Mouse (Mus musculus) small intestine, adult 2 months (tissue): ENCODE results near the gene C1s1. TPM values are rescaled to one million over a fixed set of nuclear protein-coding genes. Genes with fewer than 3 reads are reported as not detected.

Experiments
- H3K27ac ChIP-seq: fragments of 200-500 bp; 2 replicates; pipeline ENCODE4 v1.5.1; 2012; ENCODE audit warnings: low read depth, low read length, control low read depth, inconsistent platforms; ENCODE audit not compliant: insufficient read depth
- H3K27me3 ChIP-seq: fragments of 200-500 bp; 2 replicates; pipeline ENCODE4 v1.6.1; 2012; ENCODE audit warnings: mild to moderate bottlenecking, moderate library complexity, low read length, inconsistent platforms; ENCODE audit not compliant: control insufficient read depth, insufficient read depth
- H3K36me3 ChIP-seq: fragments of 200-500 bp; 2 replicates; pipeline ENCODE4 v1.6.1; 2012; ENCODE audit warnings: mild to moderate bottlenecking, low read length, control low read depth, inconsistent platforms; ENCODE audit not compliant: control insufficient read depth, insufficient read depth
- H3K4me1 ChIP-seq: fragments of 200-500 bp; 2 replicates; pipeline ENCODE4 v1.6.1; 2012; ENCODE audit warnings: low read length, inconsistent platforms, mixed read lengths; ENCODE audit not compliant: control insufficient read depth, insufficient read depth, insufficient read length
- H3K4me3 ChIP-seq: fragments of 200-500 bp; 2 replicates; pipeline ENCODE4 v1.5.1; 2012; ENCODE audit warnings: low read depth, mild to moderate bottlenecking, control low read depth, inconsistent platforms, low read length, moderate library complexity
- CTCF ChIP-seq: fragments of 200-500 bp; IDR thresholded peaks from 2 replicates; pipeline ENCODE4 v1.5.1; 2012; ENCODE audit warnings: low read depth, mild to moderate bottlenecking, control low read depth, inconsistent platforms, low read length, moderate library complexity, mixed read lengths; ENCODE audit not compliant: insufficient replicate concordance, insufficient read length; ENCODE audit errors: extremely low read depth
- POLR2A ChIP-seq: fragments of 200-500 bp; IDR thresholded peaks from 2 replicates; pipeline ENCODE4 v1.6.1; 2012; ENCODE audit warnings: low read depth, mild to moderate bottlenecking, control low read depth, inconsistent platforms, low read length, moderate library complexity
- WGBS: fragments of 180-500 bp; shearing (Covaris S2); methylation state at CpG from one replicate; pipeline ENCODE4 v1.1.7; 2018; 5-methylcytosine and 5-hydroxymethylcytosine counted together
- polyA plus RNA-seq: library from polyadenylated mRNA; depleted of rRNA; stranded (reverse); fragments of >200 nt; gene quantifications from 2 replicates; pipeline ENCODE4 v1.2.3, GENCODE M21; 2012

Gene C1s1
- polyA plus RNA-seq, 1 experiment: 9.3 TPM

DNA sequence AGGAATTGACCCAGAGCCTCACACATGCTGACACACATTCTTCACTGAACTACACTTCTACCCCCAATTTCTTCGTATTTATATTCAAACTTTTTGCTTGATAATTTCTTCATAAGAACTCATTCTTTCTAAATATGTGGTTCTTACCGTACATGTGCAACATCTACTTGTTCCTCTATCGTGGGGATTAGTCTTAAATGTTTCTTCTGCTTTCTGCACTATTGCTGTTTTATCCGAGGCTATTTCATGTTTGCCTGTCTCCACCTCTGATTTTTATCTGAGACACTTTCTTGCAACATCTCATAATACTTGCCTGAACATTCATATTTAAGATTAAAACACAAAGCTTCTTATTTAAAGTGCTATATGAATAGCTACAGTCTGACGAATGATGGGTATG is 46.1 kb downstream of the C1s1 start:
- Histone ChIP-seq H3K36me3 (no peaks in the 10 kb centered on the region), H3K4me1 (peaks cover 8% of the 10 kb centered on the region; the same call in 1 of the 2 replicates), H3K4me3 (no peak overlapping the region), H3K27ac (no peak overlapping the region), H3K27me3 (no peaks in the 10 kb centered on the region)
- 88% methylated on average over 5 of the region's 5 CpGs for WGBS
- TF ChIP-seq CTCF: no peak
- no peak for TF ChIP-seq POLR2A

DNA sequence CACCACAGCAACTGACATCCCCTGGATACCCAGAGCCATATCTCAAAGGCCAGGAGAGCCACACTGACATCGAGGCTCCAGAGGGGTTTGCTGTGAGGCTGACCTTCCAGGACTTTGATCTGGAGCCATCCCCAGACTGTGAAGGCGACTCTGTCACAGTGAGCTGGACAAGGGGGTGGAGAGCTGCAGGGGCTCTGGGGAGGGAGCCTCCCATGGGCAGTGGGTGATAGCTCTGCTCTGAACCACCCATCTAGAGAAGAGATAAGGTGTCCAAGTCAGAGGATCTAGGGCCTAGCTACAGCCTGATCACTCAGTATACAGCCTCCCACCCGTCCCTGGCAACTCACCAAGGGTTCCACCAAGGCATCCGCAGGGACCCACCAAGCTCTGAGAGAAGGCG is 48.3 kb downstream of the C1s1 start:
- Histone ChIP-seq H3K4me3 (no peak overlapping the region), H3K4me1 (peaks cover 5% of the 10 kb centered on the region; the same call in 1 of the 2 replicates), H3K27ac (peak overlapping the region; percentile 60), H3K36me3 (no peaks in the 10 kb centered on the region), H3K27me3 (no peaks in the 10 kb centered on the region)
- TF ChIP-seq CTCF (no peak), POLR2A (no peak)
- WGBS: 72% methylated on average over 5 of the region's 5 CpGs

DNA sequence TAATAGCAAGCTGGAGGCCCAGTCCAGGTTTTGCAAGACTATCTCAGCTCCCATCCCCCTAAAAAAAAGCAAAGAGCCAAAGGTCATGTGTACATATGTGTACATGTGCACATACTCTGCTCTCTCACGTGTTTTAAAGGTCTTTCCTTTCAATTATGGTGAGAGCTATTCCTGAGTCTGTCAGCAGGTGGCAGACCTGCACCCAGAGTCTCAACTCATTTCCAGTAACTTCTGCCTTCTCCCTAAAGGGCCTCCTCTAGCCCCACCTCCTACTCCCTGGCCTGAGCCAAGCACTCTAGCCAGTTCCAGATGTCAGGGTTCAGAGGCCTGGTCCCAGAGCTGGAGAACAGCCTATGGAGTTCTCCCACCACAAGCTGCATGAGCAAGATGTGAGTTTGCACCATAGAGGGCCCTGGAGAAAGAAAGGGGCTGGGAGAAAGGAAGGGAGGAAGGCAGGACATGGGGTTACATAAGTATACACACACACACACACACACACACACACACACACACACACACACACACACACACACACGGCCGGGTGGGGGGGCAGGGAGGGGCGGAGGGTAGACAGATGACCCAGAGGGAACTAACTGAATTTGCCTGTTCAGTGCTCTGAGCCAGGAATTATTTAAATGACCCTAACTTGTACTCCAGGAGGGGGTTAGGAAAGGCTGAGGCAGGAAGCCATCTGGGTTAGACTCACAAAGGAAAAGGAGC is 49.2 kb downstream of the C1s1 start, which contains the start of gene C1rl:
Gene C1rl (plus strand): TSS at position 272 of the 720 bp plus-strand sequence.
- Histone ChIP-seq H3K36me3 (no peaks in the 10 kb centered on the region), H3K27ac (peak within 1 kb of the TSS; percentile 60), H3K4me1 (peaks cover 6% of the 10 kb centered on the region), H3K4me3 (no peak within 1 kb of the TSS), H3K27me3 (no peaks in the 10 kb centered on the region)
- WGBS: 11% methylated on average over 4 of the region's 4 CpGs
- peak; percentile 60; the same call in 1 of the 2 replicates for TF ChIP-seq CTCF
- peak; percentile 31; the same call in 1 of the 2 replicates for TF ChIP-seq POLR2A

DNA sequence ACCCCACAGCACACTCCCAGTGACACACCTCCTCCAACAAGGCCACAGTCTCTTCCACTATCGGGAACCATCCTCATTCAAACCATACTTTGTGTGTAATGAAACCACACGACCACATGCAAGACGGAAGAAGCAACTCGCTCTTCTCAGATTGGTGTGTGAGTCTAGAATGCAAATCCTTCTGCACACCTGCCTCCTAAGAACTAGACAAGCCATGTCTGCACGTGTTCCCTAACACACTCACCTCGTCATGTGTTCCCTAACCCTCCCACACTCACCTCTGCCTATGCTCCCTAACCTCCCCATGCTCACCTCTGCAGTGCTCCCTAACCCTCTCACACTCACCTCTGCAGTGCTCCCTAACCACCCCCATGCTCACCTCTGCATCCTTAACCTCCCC is 50.7 kb downstream of the C1s1 start:
- Histone ChIP-seq H3K4me1 (peaks cover 11% of the 10 kb centered on the region), H3K4me3 (no peak overlapping the region), H3K36me3 (no peaks in the 10 kb centered on the region), H3K27ac (no peak overlapping the region), H3K27me3 (no peaks in the 10 kb centered on the region)
- 80% methylated on average over 6 of the region's 6 CpGs for WGBS
- no peak for TF ChIP-seq CTCF
- no peak for TF ChIP-seq POLR2A

DNA sequence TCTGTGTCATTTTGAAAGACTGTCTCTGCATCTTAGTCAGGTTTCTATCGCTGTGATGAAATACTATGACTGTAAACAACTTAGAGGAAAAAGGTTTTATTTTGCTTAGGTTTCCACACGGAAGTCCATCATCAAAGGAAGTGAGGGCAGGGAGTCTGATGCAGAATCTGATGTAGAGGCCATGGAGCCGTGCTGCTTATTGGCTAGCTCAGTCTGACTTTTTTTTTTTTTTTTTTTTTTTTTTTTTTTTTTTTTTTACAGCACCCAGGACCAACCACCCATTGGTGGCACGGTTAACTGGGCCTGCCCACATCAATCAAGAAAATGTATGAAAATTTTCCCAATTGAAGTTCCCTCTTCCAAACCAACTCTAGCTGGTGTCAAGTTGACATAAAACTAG is 53.2 kb downstream of the C1s1 start:
- H3K27me3 ChIP-seq: no peaks in the 10 kb centered on the region
- TF ChIP-seq POLR2A (no peak), CTCF (no peak)
- H3K36me3 ChIP-seq: no peaks in the 10 kb centered on the region
- peaks cover 13% of the 10 kb centered on the region for H3K4me1 ChIP-seq
- WGBS: 75% methylated on average over 4 of the region's 4 CpGs
- no peak overlapping the region for H3K4me3 ChIP-seq
- no peak overlapping the region for H3K27ac ChIP-seq

DNA sequence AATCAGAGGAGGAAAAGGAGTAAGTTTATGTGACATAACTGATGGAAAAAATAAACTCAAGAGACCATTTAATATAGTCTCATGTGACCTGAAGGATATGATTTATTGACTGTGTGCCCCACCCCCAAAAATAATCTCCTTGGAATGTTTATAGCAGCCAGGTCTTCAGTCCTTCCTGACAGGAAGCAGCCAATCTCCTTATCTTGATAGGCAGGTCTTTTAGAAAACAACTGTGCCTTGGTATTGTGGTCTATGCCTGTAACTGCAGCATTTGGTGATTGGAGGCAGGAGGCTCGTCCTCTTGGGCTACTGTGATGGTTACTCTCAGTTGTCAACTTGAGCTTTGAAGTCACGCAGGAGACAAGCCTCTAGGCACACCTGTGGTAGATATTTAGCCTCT is 54.6 kb downstream of the C1s1 start:
- Histone ChIP-seq H3K27ac (peak overlapping the region; percentile 78), H3K27me3 (no peaks in the 10 kb centered on the region), H3K36me3 (no peaks in the 10 kb centered on the region), H3K4me1 (peaks cover 13% of the 10 kb centered on the region), H3K4me3 (no peak overlapping the region)
- TF ChIP-seq CTCF: no peak
- no peak for TF ChIP-seq POLR2A
- 10% methylated on average over 2 of the region's 2 CpGs for WGBS

DNA sequence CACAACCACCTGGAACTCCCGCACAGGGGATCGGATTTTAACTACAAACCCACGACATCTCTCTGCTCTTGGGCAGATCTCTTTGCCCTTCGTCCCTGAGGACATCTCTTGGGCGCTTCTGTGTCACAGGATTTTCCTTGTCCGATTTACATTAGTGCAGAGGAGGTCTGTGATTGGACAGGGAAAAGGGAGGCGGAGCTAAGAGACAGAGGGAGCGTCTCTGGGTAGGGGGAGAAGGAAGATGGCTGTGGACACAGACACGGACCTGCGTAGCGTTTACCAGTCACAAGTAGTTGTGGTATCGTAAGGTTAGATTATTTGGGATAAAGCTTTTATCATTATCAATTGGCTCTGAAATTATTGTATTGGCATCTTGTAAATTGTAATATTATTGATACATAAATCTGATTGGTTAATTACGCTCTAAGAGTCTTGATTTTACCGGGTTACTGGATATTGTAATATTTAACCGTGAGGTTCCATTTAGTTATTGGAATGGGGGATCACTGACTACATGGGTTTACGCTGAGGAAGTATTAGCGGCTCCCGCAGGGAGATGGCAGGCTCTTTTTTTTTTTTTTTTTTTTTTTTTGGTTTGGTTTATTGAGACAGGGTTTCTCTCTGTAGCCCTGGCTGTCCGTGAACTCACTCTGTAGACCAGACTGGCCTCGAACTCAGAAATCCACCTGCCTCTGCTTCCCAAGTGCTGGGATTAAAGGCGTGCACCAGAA is 56.6 kb downstream of the C1s1 start:
- no peak overlapping the region for H3K4me3 ChIP-seq
- WGBS: 79% methylated on average over 21 of the region's 21 CpGs
- no peaks in the 10 kb centered on the region for H3K36me3 ChIP-seq
- peaks cover 22% of the 10 kb centered on the region for H3K4me1 ChIP-seq
- TF ChIP-seq POLR2A: no peak
- no peak for TF ChIP-seq CTCF
- no peaks in the 10 kb centered on the region for H3K27me3 ChIP-seq
- peak overlapping the region; percentile 16; the same call in 1 of the 2 replicates for H3K27ac ChIP-seq
